Mouse (Mus musculus) heart, adult 2 months (tissue): ENCODE measurements at regions not wholly inside any gene's neighbourhood (a gene's known extent, or its start where the extent isn't known, plus 50 kb on each side); places are given as distances from the start of the nearest gene placed in this dataset.

ENCODE experiments used
- DNase-seq, 2 experiments: peaks; one replicate each; pipeline ENCODE4 v3.0.0; 2021
- H3K27ac ChIP-seq: fragments of 200-600 bp; 2 replicates; pipeline ENCODE4 v1.8.1; 2022
- H3K27me3 ChIP-seq: fragments of 200-500 bp; 2 replicates; pipeline ENCODE4 v1.6.1; 2012; ENCODE audit warnings: mild to moderate bottlenecking, low read length, inconsistent platforms, mixed read lengths; ENCODE audit not compliant: control insufficient read depth, insufficient read depth
- H3K36me3 ChIP-seq: fragments of 200-500 bp; 2 replicates; pipeline ENCODE4 v1.6.1; 2012; ENCODE audit warnings: low read length, inconsistent platforms; ENCODE audit not compliant: control insufficient read depth, insufficient read depth
- H3K4me1 ChIP-seq: fragments of 200-500 bp; 2 replicates; pipeline ENCODE4 v1.6.1; 2011; ENCODE audit warnings: low read length; ENCODE audit not compliant: control insufficient read depth, insufficient read depth
- H3K4me3 ChIP-seq: fragments of 200-600 bp; 2 replicates; pipeline ENCODE4 v1.8.1; 2022
- H3K79me2 ChIP-seq: fragments of 200-500 bp; replicated peaks from 2 replicates; pipeline ENCODE4 v1.6.1; 2012; ENCODE audit warnings: mild to moderate bottlenecking, inconsistent platforms, low read length, moderate library complexity, mixed read lengths; ENCODE audit not compliant: control insufficient read depth, insufficient read depth
- H3K9ac ChIP-seq: fragments of 200-500 bp; 2 replicates; pipeline ENCODE4 v1.6.1; 2012; ENCODE audit warnings: low read depth, mild to moderate bottlenecking, control low read depth, inconsistent platforms, low read length, mixed read lengths
- CTCF ChIP-seq: fragments of 200-600 bp; IDR thresholded peaks from 2 replicates; pipeline ENCODE4 v1.8.1; 2022; ENCODE audit warnings: antibody characterized with exemption, mild to moderate bottlenecking, moderate library complexity
- EP300 ChIP-seq: fragments of 200-500 bp; IDR thresholded peaks from 2 replicates; pipeline ENCODE4 v1.6.1; 2011; ENCODE audit warnings: low read depth, low read length, control low read depth; ENCODE audit not compliant: insufficient read depth
- POLR2A ChIP-seq: fragments of 200-500 bp; IDR thresholded peaks from 2 replicates; pipeline ENCODE4 v1.6.1; 2011; ENCODE audit warnings: mild to moderate bottlenecking, low read depth, low read length, control low read depth; ENCODE audit not compliant: insufficient read depth
- WGBS: fragments of 180-500 bp; shearing (Covaris S2); methylation state at CpG from one replicate; pipeline ENCODE4 v1.1.7; 2018; 5-methylcytosine and 5-hydroxymethylcytosine counted together
- intact Hi-C: fragments of 180-260 bp; cut with DNase I; formaldehyde crosslinking; loops from one replicate; pipeline ENCODE4 v1.15.1; 2025

DNA sequence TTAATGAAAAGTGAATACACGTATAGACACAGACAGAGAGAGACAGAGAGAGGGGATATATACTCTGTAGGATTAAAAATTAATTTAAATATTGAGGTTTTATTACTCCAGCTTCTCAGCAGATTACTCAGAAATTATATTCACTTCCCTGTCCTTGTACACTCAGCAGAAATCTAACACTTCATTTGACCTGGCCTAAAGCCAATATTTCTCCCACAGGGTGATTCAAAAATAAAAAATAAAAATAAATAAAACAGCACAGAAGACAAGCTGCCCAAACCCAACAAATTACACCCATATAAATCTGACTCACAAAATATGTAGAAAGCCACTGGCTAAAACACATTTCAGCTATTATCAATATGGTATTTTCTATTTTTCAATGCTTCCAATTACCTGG lies 334.8 kb downstream of the Gm11361 start:
- Histone ChIP-seq H3K79me2 (no peaks in the 10 kb centered on the region), H3K9ac (no peak overlapping the region), H3K27me3 (no peaks in the 10 kb centered on the region), H3K36me3 (no peaks in the 10 kb centered on the region), H3K4me1 (no peaks in the 10 kb centered on the region), H3K27ac (no peak overlapping the region), H3K4me3 (no peak overlapping the region)
- intact Hi-C loops: no loop called here
- TF ChIP-seq POLR2A (no peak), EP300 (no peak), CTCF (no peak)
- DNase-seq: no peak
- 89% methylated on average over 1 of the region's 1 CpGs for WGBS

DNA sequence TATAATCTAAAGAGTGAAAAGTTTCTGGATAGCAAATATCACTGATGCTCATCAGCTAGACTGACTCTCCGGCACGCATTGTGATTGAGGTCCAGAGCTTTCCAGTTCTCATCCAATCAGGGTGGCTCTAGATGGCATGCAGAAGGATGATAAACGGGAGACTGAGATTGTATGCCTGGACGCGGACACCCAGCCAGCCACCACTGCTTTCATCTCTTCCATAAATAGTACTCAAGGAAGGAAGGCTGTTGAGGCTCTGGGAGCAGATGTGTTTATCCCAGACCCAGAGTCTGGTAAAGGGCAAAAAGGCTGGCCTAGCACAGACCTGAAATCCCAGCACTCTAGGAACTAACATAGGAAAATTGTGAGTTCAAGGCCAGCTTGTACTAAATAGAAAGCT lies 330.6 kb downstream of the Gm11361 start:
- Histone ChIP-seq H3K36me3 (no peaks in the 10 kb centered on the region), H3K4me3 (no peak overlapping the region), H3K9ac (no peak overlapping the region), H3K79me2 (no peaks in the 10 kb centered on the region), H3K27ac (no peak overlapping the region), H3K27me3 (no peaks in the 10 kb centered on the region), H3K4me1 (no peaks in the 10 kb centered on the region)
- TF ChIP-seq EP300 (no peak), POLR2A (no peak), CTCF (no peak)
- intact Hi-C loops: no loop called here
- DNase-seq: no peak
- 45% methylated on average over 5 of the region's 5 CpGs for whole genome bisulfite sequencing

DNA sequence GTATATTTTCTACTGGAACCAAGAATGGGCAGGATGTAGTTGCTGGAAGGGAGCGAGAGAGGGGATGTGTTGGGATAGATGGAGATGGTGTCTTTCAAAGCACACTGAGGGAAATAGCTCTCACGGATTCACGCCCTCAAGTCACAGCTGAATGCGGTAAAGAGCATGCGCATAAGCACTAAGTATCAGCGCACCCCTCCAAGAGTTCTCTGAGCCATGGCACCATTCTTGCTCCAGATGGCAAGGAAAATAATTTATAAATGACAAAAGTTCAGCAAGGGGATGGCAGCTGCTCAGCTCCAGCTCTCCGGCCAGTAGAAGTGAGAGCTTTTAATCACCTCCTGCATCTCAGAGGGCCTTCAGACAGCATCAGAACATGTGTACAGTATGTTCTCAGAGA lies 329.4 kb downstream of the Gm11361 start:
- no peaks in the 10 kb centered on the region for H3K79me2 ChIP-seq
- no peak for TF ChIP-seq EP300
- no peak for TF ChIP-seq CTCF
- TF ChIP-seq POLR2A: no peak
- H3K9ac ChIP-seq: no peak overlapping the region
- 93% methylated on average over 7 of the region's 7 CpGs for WGBS
- H3K27me3 ChIP-seq: no peaks in the 10 kb centered on the region
- H3K36me3 ChIP-seq: no peaks in the 10 kb centered on the region
- H3K4me1 ChIP-seq: no peaks in the 10 kb centered on the region; the same call in 1 of the 2 replicates
- H3K4me3 ChIP-seq: no peak overlapping the region
- no peak for DNase-seq
- H3K27ac ChIP-seq: no peak overlapping the region
- intact Hi-C loops: no loop called here

DNA sequence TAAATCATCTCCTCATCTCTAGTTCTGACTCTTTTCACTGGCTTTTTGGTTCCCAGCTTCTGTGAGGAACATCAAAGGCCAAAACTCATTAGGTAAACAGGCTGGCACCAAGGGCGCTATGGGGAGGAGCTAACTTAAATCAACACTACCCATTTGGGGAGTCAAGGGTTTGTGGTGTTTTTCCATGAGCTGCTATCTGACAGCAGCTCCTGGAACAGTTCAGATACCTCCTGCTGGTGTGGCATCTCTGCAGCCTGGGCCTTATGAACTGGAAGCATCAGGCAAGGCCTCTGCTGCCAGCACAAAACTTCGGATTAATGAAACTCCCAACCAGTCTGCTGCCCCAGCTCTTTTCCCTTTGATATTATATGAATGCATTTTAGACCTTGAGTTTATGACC lies 328.8 kb downstream of the Gm11361 start:
- Histone ChIP-seq H3K27ac (no peak overlapping the region), H3K36me3 (no peaks in the 10 kb centered on the region), H3K27me3 (no peaks in the 10 kb centered on the region), H3K79me2 (no peaks in the 10 kb centered on the region), H3K4me3 (no peak overlapping the region), H3K4me1 (no peaks in the 10 kb centered on the region; the same call in 1 of the 2 replicates), H3K9ac (no peak overlapping the region)
- TF ChIP-seq POLR2A: no peak
- no peak for TF ChIP-seq EP300
- no peak for TF ChIP-seq CTCF
- WGBS: 83% methylated on average over 2 of the region's 2 CpGs
- intact Hi-C loops: no loop called here
- no peak for DNase-seq

DNA sequence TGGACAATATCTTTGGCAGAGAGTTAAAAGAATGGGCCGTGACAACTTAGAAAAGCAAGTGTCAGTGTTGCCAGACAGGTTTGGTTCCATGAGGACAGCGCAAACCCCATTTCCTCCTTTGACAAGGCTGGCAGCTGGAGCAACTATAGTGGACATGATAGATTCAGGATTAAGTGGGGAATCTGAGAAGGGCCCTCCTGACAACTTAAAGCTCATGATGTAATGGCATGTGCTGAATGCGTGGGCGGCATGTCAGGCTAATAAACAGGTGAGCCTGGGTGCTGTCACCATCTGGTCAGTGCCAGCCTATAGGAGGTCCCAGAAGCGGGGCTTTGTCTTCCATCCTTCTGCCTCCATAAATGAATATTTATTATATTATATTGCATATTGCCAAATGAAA lies 326.3 kb downstream of the Gm11361 start:
- WGBS: 76% methylated on average over 5 of the region's 5 CpGs
- no peaks in the 10 kb centered on the region for H3K36me3 ChIP-seq
- H3K79me2 ChIP-seq: no peaks in the 10 kb centered on the region
- no peak overlapping the region for H3K9ac ChIP-seq
- intact Hi-C loops: no loop called here
- H3K4me3 ChIP-seq: no peak overlapping the region
- no peak for DNase-seq
- no peak overlapping the region for H3K27ac ChIP-seq
- no peaks in the 10 kb centered on the region for H3K27me3 ChIP-seq
- no peaks in the 10 kb centered on the region; the same call in 1 of the 2 replicates for H3K4me1 ChIP-seq
- TF ChIP-seq EP300: no peak
- no peak for TF ChIP-seq POLR2A
- no peak for TF ChIP-seq CTCF

DNA sequence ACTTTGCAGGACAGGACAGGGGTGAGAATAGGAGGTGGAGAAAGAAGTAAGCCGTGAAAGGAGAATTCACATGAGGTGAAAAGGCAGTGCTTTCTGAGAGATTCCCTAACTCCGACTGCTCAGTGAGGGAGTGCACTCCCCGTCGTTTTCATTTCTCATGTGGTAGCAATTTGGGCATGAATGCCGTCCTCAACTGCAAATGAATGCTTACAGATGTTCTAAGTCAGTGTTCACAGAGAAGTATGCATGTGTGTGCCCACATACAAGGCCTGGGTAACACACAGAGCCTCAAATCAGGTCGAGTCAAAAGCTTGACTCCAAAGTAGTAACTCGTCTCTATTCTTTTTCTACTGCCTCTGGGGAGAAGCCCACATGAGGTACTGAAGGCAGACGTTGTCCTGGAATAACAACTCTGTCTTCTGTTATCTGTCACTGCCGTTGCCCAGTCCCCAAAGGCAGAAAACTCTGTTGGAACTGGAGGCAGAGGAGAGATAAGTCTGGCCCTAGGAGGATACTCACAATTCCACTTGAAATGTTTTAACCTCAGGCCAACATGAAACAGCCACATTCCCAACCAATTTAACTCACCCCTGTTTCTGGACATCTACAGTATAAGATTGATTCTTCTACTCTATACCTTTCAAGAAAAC lies 318.0 kb downstream of the Gm11361 start:
- no peaks in the 10 kb centered on the region for H3K79me2 ChIP-seq
- no peak overlapping the region for H3K9ac ChIP-seq
- no peaks in the 10 kb centered on the region for H3K27me3 ChIP-seq
- 48% methylated on average over 9 of the region's 9 CpGs for WGBS
- H3K4me3 ChIP-seq: no peak overlapping the region
- H3K27ac ChIP-seq: no peak overlapping the region
- H3K4me1 ChIP-seq: no peaks in the 10 kb centered on the region
- intact Hi-C loops: no loop called here
- no peak for DNase-seq
- TF ChIP-seq CTCF: no peak
- no peak for TF ChIP-seq POLR2A
- no peak for TF ChIP-seq EP300
- H3K36me3 ChIP-seq: no peaks in the 10 kb centered on the region
